Mouse (Mus musculus) Patski (cell line): ENCODE data around the gene Mup18. TPM values are rescaled to one million over a fixed set of nuclear protein-coding genes. Genes with fewer than 3 reads are reported as not detected.
"Not testable (repeated sequence)": the region's sequence is repeated elsewhere in the genome, so short reads cannot be mapped to it uniquely, and the experiment has no call there.

ENCODE experiments used
- ATAC-seq: fragments of 100-300 bp; one replicate; pipeline ENCODE4 v1.8.0; 2021
- CTCF ChIA-PET: fragments of 350-600 bp; sonication (Branson Sonifier 250); formaldehyde crosslinking; loops from one replicate; lab custom pipeline; 2022; ENCODE audit warnings: inconsistent platforms; lab: Charles Lee
- POLR2A ChIA-PET: fragments of 350-600 bp; sonication (Branson Sonifier 250); formaldehyde crosslinking; loops from one replicate; lab custom pipeline; 2022; ENCODE audit warnings: antibody characterized with exemption, inconsistent platforms; lab: Charles Lee
- DNase-seq: peaks from one replicate; pipeline ENCODE4 v3.0.0-alpha.2; 2011; ENCODE audit warnings: low read depth, low spot score
- H3K27me3 ChIP-seq: fragments of 371-371 bp; one replicate; pipeline ENCODE4 v1.5.1; 2021
- in situ Hi-C: fragments of 300-500 bp; cut with MboI; formaldehyde crosslinking; loops from 3 replicates; pipeline ENCODE4 v1.11.1; 2018; ENCODE audit warnings: low pct_unique_long_range_greater_than_20kb, mixed read lengths
- polyA plus RNA-seq: library from polyadenylated mRNA; unstranded; gene quantifications from one replicate; pipeline ENCODE4 v1.2.3, GENCODE M21; 2021

Mup18 gene
- polyA plus RNA-seq = not detected

- DNase-seq, H3K27me3 ChIP-seq, POLR2A ChIA-PET, in situ Hi-C loops, CTCF ChIA-PET, ATAC-seq: not testable (repeated sequence)
These were observed at the start of gene Mup18 for GRCm38 (mm10) chr4:61674036-61674435. Gene Mup18 (minus strand): TSS chr4:61674136.

- POLR2A ChIA-PET, CTCF ChIA-PET, H3K27me3 ChIP-seq, in situ Hi-C loops, DNase-seq, ATAC-seq: not testable (repeated sequence)
These were observed 40.4 kb upstream of the Mup18 start for GRCm38 (mm10) chr4:61714296-61714695.

Other genes with a start within 250 kb of the Mup18 start
- not detected for gene Mup15, start 234.4 kb downstream of the Mup18 start, polyA plus RNA-seq
- not detected for gene Mup16, start 154.6 kb downstream of the Mup18 start, polyA plus RNA-seq
- gene Mup17, start 78.3 kb downstream of the Mup18 start, polyA plus RNA-seq = not detected
- not detected for gene Mup19, start 108.1 kb upstream of the Mup18 start, polyA plus RNA-seq
- not detected for gene Mup5, start 161.1 kb upstream of the Mup18 start, polyA plus RNA-seq